Mouse (Mus musculus): ENCODE measurements around the gene 1700086D15Rik.

1700086D15Rik gene

DNA sequence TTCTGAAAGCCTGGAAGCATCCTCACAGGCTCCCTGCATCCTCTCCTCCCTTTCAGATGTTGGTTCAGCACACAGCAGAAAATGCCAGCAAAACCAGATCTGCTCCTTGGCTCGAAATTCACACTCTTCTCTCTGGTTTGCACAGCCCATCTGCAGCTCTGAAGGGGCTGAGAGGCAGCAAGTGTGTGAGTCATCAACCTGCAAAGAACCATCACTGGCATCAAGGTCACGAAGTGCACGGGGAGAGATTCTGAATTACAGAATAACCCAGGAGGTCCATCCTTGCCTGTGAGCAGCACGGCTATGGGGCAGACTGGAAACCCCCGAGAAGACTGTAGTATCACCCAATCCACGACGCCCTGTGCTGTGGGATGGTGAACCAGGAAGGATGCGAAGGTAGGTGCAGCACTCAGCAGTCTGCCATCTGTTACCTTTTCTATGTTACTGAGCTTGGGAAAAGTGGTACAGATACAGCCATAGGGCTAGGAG lies 24.4 kb downstream of the 1700086D15Rik start:
- in situ Hi-C loops (cut with MboI, MseI), result no loop called here

DNA sequence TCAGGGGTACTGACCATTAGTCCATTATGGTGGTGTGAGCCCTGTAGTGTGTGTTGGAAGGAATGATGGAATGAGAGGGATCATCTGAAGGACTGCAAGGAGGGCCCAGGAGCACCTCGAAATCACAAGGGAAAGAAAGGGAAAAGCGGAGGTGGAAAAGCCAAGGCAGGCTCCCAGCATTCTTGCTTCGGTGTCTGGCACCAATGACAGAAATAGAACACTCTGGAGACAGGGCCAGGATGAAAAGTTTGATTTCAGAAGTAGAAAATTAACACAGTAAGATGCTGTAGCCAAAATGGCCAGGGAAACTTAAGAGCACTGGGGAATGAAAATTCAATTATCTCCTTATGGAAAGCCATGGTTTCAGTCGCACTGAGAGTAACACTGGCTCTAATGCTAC lies 26.0 kb downstream of the 1700086D15Rik start:
- in situ Hi-C loops (cut with MboI, MseI), result no loop called here

DNA sequence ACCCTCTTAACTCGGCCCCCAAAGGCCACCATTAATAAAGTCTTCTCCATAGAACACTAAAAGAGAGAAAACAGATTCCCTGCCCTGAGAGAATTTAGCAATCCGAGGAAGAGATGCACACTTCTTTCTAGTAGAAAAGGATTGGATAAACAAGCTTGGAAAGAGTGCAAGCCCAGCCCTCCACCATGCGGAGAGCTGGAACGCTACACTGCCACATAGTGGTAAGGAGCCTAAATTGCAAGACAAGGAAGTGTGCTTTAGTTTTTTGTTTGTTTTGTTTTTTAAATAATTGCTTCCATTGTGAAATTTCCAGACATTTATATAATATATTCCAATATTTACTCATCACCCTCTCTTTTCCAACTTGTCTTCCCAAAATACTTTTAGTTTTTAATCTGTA lies 30.6 kb downstream of the 1700086D15Rik start:
- in situ Hi-C loops (cut with MboI, MseI), result no loop called here

DNA sequence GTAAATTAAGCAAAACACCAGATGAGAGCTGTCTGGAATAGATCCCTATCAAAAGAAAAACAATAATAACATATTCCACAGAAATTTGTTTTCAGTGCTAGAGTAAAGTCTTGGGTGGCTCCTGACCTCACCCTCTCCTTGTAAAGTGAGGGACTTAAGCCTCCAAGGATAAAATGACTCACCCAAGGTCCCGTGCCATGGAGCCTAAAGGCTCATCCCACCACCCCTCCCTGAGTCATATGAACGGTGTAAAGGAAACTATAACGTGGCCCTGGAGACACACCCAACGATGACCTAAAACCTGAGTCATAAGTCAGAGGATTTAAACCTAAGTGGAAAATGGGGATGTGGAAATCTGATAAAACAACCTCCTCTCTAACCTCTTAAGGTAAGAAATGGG lies 31.0 kb downstream of the 1700086D15Rik start:
- in situ Hi-C loops (cut with MboI, MseI), result no loop called here

DNA sequence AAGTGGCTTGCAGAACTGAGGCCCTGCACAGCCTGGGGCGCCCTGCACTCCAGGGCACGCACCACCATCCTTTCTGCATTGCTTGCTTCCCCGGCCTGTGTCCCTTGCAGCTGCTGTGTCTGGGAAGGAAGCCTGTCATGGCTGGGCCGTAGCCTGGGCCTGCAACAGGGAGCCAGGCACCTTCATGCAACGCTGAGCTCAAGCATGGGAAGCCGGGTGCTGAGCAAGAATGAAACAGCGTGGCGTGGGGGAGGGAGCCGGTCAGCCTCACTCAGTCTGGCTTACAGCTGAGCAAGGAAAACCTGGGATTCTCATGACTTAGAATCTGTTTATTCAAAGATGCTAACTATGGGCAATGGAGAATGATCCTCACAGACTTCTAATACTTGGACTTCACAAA lies 33.1 kb downstream of the 1700086D15Rik start:
- in situ Hi-C loops (cut with MboI, MseI), result no loop called here

DNA sequence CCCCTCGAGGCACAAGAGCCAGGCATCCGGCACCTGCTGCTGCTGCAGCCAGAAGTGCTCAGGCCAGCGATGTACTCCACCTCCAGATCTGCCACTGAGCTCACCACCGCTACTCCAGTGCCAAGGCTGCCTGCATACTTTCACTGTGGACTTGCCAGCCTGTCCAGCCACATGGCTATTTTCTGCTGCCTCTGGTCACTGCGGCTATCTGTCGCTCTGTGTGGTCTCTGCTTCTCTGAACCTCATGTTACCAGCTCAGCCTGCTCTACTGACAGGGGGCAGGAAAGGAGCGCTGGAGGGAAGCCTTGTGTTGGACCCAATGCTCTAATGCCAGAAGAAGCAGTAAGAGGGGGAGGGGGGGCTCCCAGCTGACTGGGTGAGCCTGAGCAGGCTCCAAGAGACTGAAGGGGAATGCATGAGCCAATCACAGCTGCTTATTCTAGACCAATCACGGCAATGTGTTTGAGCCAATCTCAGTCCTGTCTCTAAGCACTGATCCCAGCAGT lies 34.7 kb downstream of the 1700086D15Rik start:
- in situ Hi-C loops (cut with MboI, MseI), result no loop called here

DNA sequence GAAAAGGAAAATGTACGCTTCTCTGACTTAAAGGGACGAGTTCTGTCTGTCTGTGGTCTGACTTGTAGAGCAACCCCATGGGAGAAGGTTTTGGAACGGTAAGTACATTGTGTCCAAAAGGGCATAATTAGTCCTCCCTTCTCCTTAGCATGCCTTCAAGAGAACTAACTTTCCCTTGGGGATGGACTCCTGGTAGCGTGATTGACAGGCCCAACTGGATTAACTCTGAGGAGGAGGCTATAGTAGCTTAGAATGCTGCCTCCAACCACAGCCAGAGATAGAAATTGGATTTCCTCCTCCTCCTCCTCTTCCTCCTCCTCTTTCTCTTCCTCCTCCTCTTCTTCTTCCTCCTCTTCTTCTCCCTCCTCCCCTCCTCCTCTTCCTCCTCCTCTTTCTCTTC lies 39.4 kb downstream of the 1700086D15Rik start:
- in situ Hi-C loops (cut with MboI, MseI), result no loop called here

DNA sequence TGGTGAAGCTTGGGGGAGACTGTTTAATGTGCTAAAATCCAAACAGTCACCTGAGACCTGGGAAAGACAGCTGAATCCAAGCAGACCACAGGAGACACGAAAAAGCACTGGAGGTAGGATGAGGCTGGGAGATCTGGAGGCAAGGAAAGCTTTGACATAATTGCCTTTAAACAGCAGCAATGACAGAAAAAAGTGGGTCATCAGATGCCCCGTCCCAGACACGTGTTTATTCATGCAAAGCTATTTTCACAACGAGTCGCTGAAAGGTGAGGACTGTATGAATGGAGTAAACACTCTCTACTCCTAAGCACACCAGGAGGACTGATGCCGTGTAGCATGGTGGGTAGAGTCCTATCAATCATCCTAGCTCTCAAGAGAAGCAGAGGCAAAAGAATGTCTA lies 43.9 kb downstream of the 1700086D15Rik start:
- in situ Hi-C loops (cut with MboI, MseI), result no loop called here

DNA sequence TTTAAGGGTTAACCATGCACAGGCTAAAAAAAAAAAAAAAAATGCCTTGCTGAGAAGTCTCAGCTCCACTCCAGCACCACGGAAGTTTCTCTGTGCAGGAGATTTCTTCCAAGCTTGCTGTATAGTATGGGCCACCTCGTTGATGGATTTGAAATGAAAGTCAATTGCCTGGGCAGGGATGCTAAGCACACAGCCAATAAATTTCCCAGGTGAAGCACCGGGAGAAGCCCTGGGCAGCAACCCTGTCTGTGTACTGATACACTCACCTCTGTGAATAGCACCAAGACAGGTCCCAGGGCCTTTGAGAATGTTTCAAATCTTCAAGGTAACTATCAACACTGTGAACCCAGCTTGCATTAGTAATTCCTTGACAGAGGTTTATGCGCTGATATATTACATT lies 47.6 kb downstream of the 1700086D15Rik start:
- in situ Hi-C loops (cut with MboI, MseI), result no loop called here

DNA sequence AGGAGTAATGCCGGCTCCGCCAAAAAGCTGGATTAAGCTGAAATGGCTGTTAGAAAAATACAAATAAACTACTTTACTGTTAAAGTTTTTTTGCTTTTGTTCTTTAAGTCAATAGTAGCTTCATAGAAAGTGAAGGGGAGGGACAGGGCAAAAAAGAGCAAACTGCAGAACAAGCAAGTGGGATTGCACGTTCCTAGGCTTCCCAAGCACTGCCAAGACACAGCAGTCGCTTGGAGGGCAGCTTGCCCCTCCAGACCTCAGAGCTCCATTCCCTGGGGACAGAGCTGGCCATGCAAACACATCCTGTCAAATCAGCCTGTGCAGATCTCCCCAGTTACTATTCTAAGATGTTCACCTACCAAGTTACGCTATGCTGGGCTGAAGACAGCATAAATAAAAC lies 48.0 kb downstream of the 1700086D15Rik start:
- in situ Hi-C loops (cut with MboI, MseI), result no loop called here

DNA sequence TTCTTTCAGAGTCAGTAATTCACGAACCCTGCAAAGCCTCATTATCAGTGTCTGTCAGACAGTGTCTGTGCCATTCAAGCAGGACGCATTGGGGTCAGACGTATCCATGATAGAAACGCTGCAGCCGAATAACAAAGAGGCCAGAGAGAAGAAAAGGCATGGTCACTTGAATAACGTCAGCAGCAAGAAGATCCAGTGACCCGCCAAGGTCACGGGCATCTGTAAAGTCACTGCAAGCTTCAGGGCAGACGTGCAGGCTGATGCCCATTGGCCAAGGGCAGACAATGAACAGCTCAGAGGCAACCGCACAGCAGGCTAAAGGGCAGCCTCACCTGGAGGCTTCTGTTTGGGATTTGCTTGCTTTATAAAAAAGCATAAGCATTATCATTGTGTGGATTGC lies 49.6 kb downstream of the 1700086D15Rik start:
- in situ Hi-C loops (cut with MboI, MseI), result no loop called here

DNA sequence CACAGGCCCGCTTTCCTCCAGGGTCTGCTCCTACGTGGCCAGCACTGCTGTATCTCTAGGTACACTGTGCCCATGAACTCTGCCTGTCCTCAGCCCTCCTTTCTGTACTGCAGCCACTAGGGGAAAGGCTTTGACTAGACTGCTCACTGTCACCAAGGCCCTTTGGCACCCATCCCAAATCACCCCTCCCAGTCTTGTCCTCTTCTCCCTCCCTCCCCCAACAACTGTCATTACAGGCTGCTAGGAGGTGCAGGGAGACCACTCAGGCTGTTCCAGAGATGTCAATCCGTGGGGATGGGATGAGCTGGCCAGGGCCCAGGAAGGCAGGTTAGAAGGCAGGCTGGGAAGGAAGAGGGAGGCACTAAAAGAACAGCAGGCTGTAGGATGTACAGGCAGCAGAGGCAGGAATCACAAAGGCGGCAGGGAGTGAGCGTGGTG lies 51.9 kb downstream of the 1700086D15Rik start:
- in situ Hi-C loops (cut with MboI, MseI), result no loop called here

DNA sequence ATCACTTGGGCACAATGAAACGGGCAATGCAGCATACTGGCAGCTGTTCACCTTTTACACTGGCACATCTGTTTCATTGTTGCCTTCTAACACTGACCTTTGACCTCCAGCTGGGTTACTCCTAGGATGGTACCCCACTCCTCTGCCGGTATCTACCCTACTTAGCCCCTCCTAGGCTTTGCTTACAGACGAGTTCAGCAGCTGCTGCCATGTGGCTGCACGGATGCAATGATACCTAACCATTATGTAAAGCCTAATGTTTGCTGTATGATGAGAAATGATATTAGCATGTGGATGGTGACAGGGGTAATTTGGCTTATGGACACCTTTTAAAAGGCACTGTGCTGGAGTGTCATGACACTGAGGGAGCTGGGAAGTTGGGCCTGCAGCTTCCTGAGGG lies 52.5 kb downstream of the 1700086D15Rik start:
- in situ Hi-C loops (cut with MboI, MseI), result no loop called here

DNA sequence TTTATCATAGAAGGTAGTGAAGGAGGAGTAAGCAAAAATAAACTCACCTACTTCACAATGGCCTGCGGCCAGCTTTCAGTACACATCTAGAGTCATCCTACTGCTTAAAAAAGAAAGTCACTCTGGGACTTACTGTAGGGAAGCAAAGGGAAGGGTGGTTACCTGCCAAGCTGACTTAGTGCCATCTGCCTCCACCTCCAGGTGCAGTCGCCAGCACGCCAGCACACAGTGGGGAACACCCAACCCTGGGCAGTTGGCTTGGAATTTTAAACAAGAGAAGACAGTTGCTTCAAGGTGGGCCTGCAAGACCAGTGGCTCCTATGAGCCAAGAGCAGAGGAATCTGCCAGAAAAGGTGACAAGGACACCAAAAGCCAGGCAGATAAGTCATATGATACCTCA lies 55.6 kb downstream of the 1700086D15Rik start:
- in situ Hi-C loops (cut with MboI, MseI), result no loop called here

All from T-helper 2 cell (primary cell).